Mouse (Mus musculus) small intestine, adult 2 months (tissue): Measurements from ENCODE around the gene Kat14. TPM values are rescaled to one million over a fixed set of nuclear protein-coding genes. Genes with fewer than 3 reads are reported as not detected.

Experiments
- H3K27ac ChIP-seq: fragments of 200-500 bp; 2 replicates; pipeline ENCODE4 v1.5.1; 2012; ENCODE audit warnings: low read depth, low read length, control low read depth, inconsistent platforms; ENCODE audit not compliant: insufficient read depth
- H3K27me3 ChIP-seq: fragments of 200-500 bp; 2 replicates; pipeline ENCODE4 v1.6.1; 2012; ENCODE audit warnings: mild to moderate bottlenecking, moderate library complexity, low read length, inconsistent platforms; ENCODE audit not compliant: control insufficient read depth, insufficient read depth
- H3K36me3 ChIP-seq: fragments of 200-500 bp; 2 replicates; pipeline ENCODE4 v1.6.1; 2012; ENCODE audit warnings: mild to moderate bottlenecking, low read length, control low read depth, inconsistent platforms; ENCODE audit not compliant: control insufficient read depth, insufficient read depth
- H3K4me1 ChIP-seq: fragments of 200-500 bp; 2 replicates; pipeline ENCODE4 v1.6.1; 2012; ENCODE audit warnings: low read length, inconsistent platforms, mixed read lengths; ENCODE audit not compliant: control insufficient read depth, insufficient read depth, insufficient read length
- H3K4me3 ChIP-seq: fragments of 200-500 bp; 2 replicates; pipeline ENCODE4 v1.5.1; 2012; ENCODE audit warnings: low read depth, mild to moderate bottlenecking, control low read depth, inconsistent platforms, low read length, moderate library complexity
- CTCF ChIP-seq: fragments of 200-500 bp; IDR thresholded peaks from 2 replicates; pipeline ENCODE4 v1.5.1; 2012; ENCODE audit warnings: low read depth, mild to moderate bottlenecking, control low read depth, inconsistent platforms, low read length, moderate library complexity, mixed read lengths; ENCODE audit not compliant: insufficient replicate concordance, insufficient read length; ENCODE audit errors: extremely low read depth
- POLR2A ChIP-seq: fragments of 200-500 bp; IDR thresholded peaks from 2 replicates; pipeline ENCODE4 v1.6.1; 2012; ENCODE audit warnings: low read depth, mild to moderate bottlenecking, control low read depth, inconsistent platforms, low read length, moderate library complexity
- WGBS: fragments of 180-500 bp; shearing (Covaris S2); methylation state at CpG from one replicate; pipeline ENCODE4 v1.1.7; 2018; 5-methylcytosine and 5-hydroxymethylcytosine counted together
- polyA plus RNA-seq: library from polyadenylated mRNA; depleted of rRNA; stranded (reverse); fragments of >200 nt; gene quantifications from 2 replicates; pipeline ENCODE4 v1.2.3, GENCODE M21; 2012; rRNA removed

Gene Kat14
- polyA plus RNA-seq = 16.8 and 28.1 TPM in 2 replicates

GRCm38 (mm10) chr2:144368400-144369019 is at the start of gene Kat14, which contains the start of gene Pet117:
Gene Kat14 (plus strand): TSS chr2:144368983.
Gene Pet117 (plus strand): TSS chr2:144368996.
- H3K36me3 ChIP-seq = peaks cover 6% of the 10 kb centered on the region
- no peaks in the 10 kb centered on the region for H3K27me3 ChIP-seq
- H3K4me1 ChIP-seq = 0 out of 2 replicates have a peak, but pooled peaks cover 3% of the 10 kb centered on the region
- H3K4me3 ChIP-seq = peak within 1 kb of the TSS; percentile 100
- H3K27ac ChIP-seq = peak within 1 kb of the TSS; percentile 86
- TF ChIP-seq CTCF (no peak), POLR2A (peak; percentile 79)
- 3% methylated on average over 38 of the region's 38 CpGs for WGBS

DNA sequence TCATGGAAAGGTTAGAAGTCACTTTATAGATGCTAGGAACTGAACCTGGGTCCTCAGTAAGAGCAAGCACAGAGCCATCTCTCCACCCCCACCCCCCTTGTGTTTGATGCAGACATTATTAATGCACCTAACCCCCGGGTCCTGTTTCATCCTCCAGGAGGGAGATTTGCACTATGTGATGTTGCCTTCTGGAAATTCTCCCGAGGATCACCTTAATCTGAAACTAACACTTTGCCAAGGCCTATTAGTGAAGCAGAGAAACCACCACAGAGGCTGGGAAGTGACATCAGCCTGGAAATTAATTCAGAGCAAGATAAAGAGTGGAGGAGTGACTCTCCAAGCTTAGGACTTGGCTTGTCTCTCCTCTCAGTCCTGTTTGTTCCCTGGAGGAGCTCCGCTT is 44.6 kb upstream of the Kat14 start:
- H3K27me3 ChIP-seq = no peaks in the 10 kb centered on the region
- no peaks in the 10 kb centered on the region for H3K36me3 ChIP-seq
- no peak for TF ChIP-seq CTCF
- no peak for TF ChIP-seq POLR2A
- H3K27ac ChIP-seq = no peak overlapping the region
- H3K4me3 ChIP-seq = no peak overlapping the region
- H3K4me1 ChIP-seq = no peaks in the 10 kb centered on the region
- WGBS = 72% methylated on average over 3 of the region's 3 CpGs

DNA sequence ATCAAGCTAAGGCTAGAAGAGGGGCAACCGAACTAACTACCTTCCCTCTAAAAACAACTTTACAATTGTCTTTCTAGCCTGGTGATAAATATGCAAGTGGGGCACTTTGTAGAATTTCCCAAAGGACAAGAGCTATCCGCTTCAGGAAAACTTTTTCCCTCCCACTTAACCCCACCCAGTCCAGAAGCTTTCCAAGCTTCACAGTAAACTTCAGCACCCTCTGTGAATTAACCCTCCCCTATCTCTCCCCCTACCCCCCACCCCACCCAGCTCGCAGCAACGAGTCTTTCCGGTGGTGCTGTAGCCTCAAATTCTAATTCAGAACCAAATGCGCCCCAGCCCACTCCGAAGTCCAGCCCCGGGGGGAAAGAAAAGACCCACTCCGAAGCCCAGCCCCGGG is 39.3 kb upstream of the Kat14 start:
- 0 out of 2 replicates have a peak overlapping the region, but pooled peaks have one; percentile 35 for H3K4me3 ChIP-seq
- TF ChIP-seq CTCF = no peak
- TF ChIP-seq POLR2A = no peak
- WGBS = 56% methylated on average over 10 of the region's 10 CpGs
- H3K36me3 ChIP-seq = no peaks in the 10 kb centered on the region
- H3K4me1 ChIP-seq = peaks cover 7% of the 10 kb centered on the region
- 0 out of 2 replicates have a peak, but pooled peaks cover 2% of the 10 kb centered on the region for H3K27me3 ChIP-seq
- H3K27ac ChIP-seq = no peak overlapping the region

DNA sequence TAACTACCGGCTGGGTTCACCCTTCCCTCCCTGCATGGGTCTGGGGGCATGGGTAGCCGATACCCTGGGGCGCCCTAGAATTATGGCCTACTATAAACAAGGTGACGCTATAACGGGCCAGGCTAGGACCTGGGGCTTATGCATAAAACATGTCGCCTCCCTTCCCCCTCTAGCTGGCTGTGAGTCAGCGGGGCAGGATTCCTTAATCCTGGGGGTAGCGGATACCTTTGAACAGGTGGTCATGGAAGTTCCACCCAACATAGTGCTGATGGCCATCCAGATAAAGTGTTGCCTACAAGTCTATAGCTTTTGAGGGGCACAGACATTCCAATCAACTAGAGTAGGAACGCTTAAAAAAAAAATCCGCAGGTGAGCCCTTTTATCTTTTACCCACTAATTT is 38.8 kb upstream of the Kat14 start:
- TF ChIP-seq POLR2A (no peak), CTCF (no peak)
- no peaks in the 10 kb centered on the region for H3K36me3 ChIP-seq
- peak overlapping the region; percentile 79 for H3K4me3 ChIP-seq
- 45% methylated on average over 10 of the region's 10 CpGs for WGBS
- 0 out of 2 replicates have a peak, but pooled peaks cover 2% of the 10 kb centered on the region for H3K27me3 ChIP-seq
- H3K4me1 ChIP-seq = peaks cover 7% of the 10 kb centered on the region
- peak overlapping the region; percentile 65; the same call in 1 of the 2 replicates for H3K27ac ChIP-seq

DNA sequence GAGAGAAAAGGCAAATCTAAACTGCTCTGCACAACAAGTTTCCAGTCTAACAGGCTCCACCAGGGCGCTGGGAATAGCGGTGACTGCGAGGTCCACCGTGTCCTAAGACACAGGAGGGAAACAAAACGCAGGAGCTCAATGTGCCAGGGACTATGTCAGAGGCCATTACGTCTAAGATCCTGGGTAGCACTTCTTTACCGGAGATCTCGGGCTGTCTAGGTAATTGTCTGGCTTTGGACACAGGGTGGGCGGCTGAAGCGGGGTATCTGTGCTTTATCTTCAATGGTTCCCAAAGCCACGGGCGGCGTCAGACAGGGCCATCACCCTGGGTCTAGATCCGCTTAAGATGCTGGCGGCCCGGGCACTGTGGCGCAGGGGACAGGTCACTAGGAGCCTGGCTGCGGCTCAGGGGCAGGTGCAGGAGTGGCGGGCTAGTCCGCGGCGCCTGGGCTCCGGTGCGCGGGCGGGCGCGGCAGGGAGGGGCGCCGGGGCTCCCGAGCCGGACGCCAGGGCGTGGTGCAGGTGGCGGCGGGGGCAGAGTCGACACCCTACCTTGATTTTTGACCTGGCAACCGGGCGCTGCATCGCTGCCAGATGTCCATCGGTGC is 38.3 kb upstream of the Kat14 start:
- Histone ChIP-seq H3K27ac (peak overlapping the region; percentile 78), H3K36me3 (no peaks in the 10 kb centered on the region), H3K4me3 (peak overlapping the region; percentile 79), H3K27me3 (0 out of 2 replicates have a peak, but pooled peaks cover 2% of the 10 kb centered on the region), H3K4me1 (peaks cover 7% of the 10 kb centered on the region)
- no peak for TF ChIP-seq POLR2A
- no peak for TF ChIP-seq CTCF
- WGBS = 2% methylated on average over 41 of the region's 41 CpGs

DNA sequence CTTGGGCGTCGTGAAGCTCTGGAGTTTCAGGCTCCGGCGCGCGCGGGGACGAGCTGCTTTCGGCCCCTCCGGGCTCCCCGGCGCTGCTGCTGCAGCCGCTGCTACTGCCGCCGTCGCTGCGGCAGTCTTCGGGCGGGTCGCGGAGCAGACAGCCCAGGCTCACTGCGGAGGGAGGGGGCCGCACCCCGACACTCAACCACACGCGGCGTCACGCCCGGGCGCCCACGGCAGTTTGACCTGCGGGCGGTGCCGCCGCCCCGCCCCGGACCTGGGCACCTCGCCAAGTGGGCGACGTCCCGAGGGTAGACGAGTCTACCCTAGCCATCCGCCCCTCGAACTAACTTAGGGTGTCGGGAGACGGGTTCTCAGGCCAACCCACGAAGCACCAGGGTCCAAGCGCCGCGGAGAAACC is 37.8 kb upstream of the Kat14 start:
- Histone ChIP-seq H3K4me3 (peak overlapping the region; percentile 79), H3K4me1 (peaks cover 7% of the 10 kb centered on the region), H3K27me3 (0 out of 2 replicates have a peak, but pooled peaks cover 2% of the 10 kb centered on the region), H3K36me3 (no peaks in the 10 kb centered on the region), H3K27ac (peak overlapping the region; percentile 78)
- under 1% methylated on average over 50 of the region's 50 CpGs for WGBS
- TF ChIP-seq CTCF = no peak
- TF ChIP-seq POLR2A = no peak
